Mouse (Mus musculus) liver, embryonic 14.5 days (tissue): Measurements from ENCODE around the gene Tfeb. TPM values are rescaled to one million over a fixed set of nuclear protein-coding genes. Genes with fewer than 3 reads are reported as not detected.

Source experiments
- ATAC-seq: fragments of 200-750 bp; cut with Nextera tagmentation; 2 replicates; pipeline ENCODE4 v1.8.0; 2017; ENCODE audit warnings: moderate number of reproducible peaks, mild to moderate bottlenecking, moderate library complexity; ENCODE audit not compliant: insufficient read depth
- DNase-seq, 3 experiments: peaks; one replicate each; pipeline ENCODE4 v3.0.0-alpha.2; 2012 to 2013; ENCODE audit warnings: low read depth in 3 of 3, low spot score in 3 of 3
- H3K27ac ChIP-seq: fragments of 300-500 bp; sonication (generic); 2 replicates; pipeline ENCODE4 v1.5.1; 2014; ENCODE audit warnings: moderate library complexity, mild to moderate bottlenecking, control low read depth, inconsistent platforms
- H3K27me3 ChIP-seq: fragments of 300-500 bp; sonication (generic); 2 replicates; pipeline ENCODE4 v1.6.1; 2014; ENCODE audit warnings: mild to moderate bottlenecking, low read length, moderate library complexity; ENCODE audit not compliant: control insufficient read depth, insufficient read depth
- H3K36me3 ChIP-seq: fragments of 300-500 bp; sonication (generic); replicated peaks from 2 replicates; pipeline ENCODE4 v1.6.1; 2014; ENCODE audit warnings: low read depth; ENCODE audit not compliant: control insufficient read depth, insufficient read depth
- H3K4me1 ChIP-seq, 2 experiments: fragments of 200-500 bp in 1 of 2; fragments of 300-500 bp in 1 of 2; sonication (generic) in 1 of 2; replicated peaks; 2 replicates each; pipeline ENCODE4 v1.6.1; 2012 to 2014; ENCODE audit warnings: antibody characterized with exemption in 1 of 2, inconsistent platforms in 1 of 2, low read length in 1 of 2; ENCODE audit not compliant: control insufficient read depth in 2 of 2, insufficient read depth in 2 of 2
- H3K4me2 ChIP-seq: fragments of 300-500 bp; sonication (generic); 2 replicates; pipeline ENCODE4 v1.6.1; 2014; ENCODE audit warnings: low read depth, mild to moderate bottlenecking, control low read depth, moderate library complexity
- H3K4me3 ChIP-seq, 2 experiments: fragments of 200-500 bp in 1 of 2; fragments of 300-500 bp in 1 of 2; sonication (generic) in 1 of 2; 2 replicates each; pipeline ENCODE4 v1.5.1; 2012 to 2014; ENCODE audit warnings: low read depth in 2 of 2, low read length in 2 of 2, mild to moderate bottlenecking in 2 of 2, control low read depth in 1 of 2, inconsistent platforms in 1 of 2, moderate library complexity in 1 of 2; ENCODE audit not compliant: insufficient read depth in 1 of 2
- H3K9ac ChIP-seq: fragments of 300-500 bp; sonication (generic); replicated peaks from 2 replicates; pipeline ENCODE4 v1.6.1; 2014; ENCODE audit warnings: mild to moderate bottlenecking, control low read depth, moderate library complexity
- H3K9me3 ChIP-seq: fragments of 300-500 bp; sonication (generic); 2 replicates; pipeline ENCODE4 v1.6.1; 2016; ENCODE audit warnings: low read length, mixed read lengths; ENCODE audit not compliant: control insufficient read depth
- CTCF ChIP-seq: IDR thresholded peaks from 2 replicates; pipeline ENCODE4 v1.5.1; 2016; ENCODE audit warnings: antibody characterized with exemption, low read depth, control low read depth
- EP300 ChIP-seq: IDR thresholded peaks from 2 replicates; pipeline ENCODE4 v1.6.1; 2016; ENCODE audit warnings: antibody characterized with exemption, low read depth
- WGBS: fragments of 180-500 bp; shearing (Covaris S2); extraction: QIAGEN DNeasy Blood & Tissue Kit; methylation state at CpG from one replicate; pipeline ENCODE4 v1.1.7; 2014; ENCODE audit not compliant: insufficient replicate concordance; 5-methylcytosine and 5-hydroxymethylcytosine counted together
- polyA plus RNA-seq, 2 experiments: library from polyadenylated mRNA; depleted of rRNA in 1 of 2; stranded (reverse) in 1 of 2; unstranded in 1 of 2; fragments of >200 nt; fragmentation: Nextera tagmentation in 1 of 2; extraction: Ambion mirVana in 1 of 2; gene quantifications; 2 replicates each; pipeline versions ENCODE4 v1.2.1 to v1.2.3; 2012 to 2014

Tfeb gene
- polyA plus RNA-seq, 2 experiments: 2.4 to 3.2 TPM

DNA sequence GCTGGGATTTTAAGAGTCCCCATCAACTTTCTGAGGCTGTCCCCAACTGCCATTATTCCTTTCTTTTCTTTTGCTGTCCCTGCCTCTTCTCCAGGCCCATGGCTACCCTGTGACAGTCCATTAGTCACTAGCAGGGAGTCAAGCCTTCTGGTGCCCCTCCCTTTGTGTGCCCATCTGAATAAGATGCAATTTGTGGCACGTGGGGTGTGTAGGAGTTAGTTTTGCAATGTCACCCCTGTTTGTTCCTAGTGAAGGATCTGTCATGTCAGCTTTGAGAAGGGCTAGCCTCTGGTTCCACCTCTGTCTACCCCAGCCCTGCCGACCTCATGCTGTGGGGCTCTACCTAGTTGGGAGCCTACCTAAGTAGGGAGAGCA lies 30.2 kb downstream of the Tfeb start:
- no peak overlapping the region; the same call in 1 of the 2 replicates for H3K27ac ChIP-seq
- 43% methylated on average over 2 of the region's 2 CpGs for WGBS

GRCm38 (mm10) chr17:47767456-47768141 lies 30.8 kb downstream of the Tfeb start:
- Histone ChIP-seq H3K36me3 (no peaks in the 10 kb centered on the region), H3K4me1 (peaks cover 4 to 14% of the 10 kb centered on the region in 2 experiments), H3K9ac (no peak overlapping the region), H3K4me3 (no peak overlapping the region), H3K27ac (no peak overlapping the region), H3K4me2 (0 out of 2 replicates have a peak overlapping the region, but pooled peaks have one; percentile 8), H3K27me3 (no peaks in the 10 kb centered on the region), H3K9me3 (no peaks in the 10 kb centered on the region)
- TF ChIP-seq CTCF: no peak
- no peak for TF ChIP-seq EP300
- WGBS: 38% methylated on average over 16 of the region's 17 CpGs
- DNase-seq (no peak), ATAC-seq (peak; percentile 27; the same call in 1 of the 2 replicates)

More for the DNA sequence above, 30.2 kb downstream of the Tfeb start:
- Histone ChIP-seq H3K9ac (no peak overlapping the region), H3K27me3 (no peaks in the 10 kb centered on the region), H3K4me3 (no peak overlapping the region), H3K9me3 (no peaks in the 10 kb centered on the region), H3K4me2 (no peak overlapping the region), H3K36me3 (no peaks in the 10 kb centered on the region), H3K4me1 (peaks cover 4 to 14% of the 10 kb centered on the region in 2 experiments)
- DNase-seq (no peak), ATAC-seq (no peak)
- TF ChIP-seq CTCF: no peak
- TF ChIP-seq EP300: no peak

DNA sequence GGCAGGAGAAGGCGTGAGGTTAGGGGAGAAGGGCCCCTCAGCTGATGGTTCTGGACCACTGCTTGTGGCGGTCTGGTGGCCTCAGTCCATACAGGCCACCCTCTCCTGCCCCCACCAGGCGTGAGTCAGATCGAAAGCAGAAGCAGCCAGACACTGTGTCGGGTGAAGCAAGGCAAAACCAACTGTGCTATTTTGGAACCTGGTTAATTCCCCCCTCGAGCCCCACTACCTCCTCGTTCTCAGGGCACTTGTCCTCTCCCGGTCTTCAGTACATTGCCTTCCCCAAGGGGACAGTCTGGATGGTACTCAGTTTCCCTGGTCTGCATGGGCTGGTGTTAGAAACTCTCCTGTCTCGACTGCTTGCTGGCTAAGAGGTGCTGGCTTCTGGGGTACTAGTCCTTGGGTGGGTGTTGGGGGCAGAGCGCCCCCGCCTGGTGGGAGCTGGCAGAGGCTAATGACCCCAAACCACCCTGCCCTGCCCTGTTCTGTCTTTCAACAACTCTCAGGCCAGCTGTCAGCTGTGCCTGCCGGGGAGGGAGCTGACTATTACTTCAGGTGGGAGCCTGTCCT lies 32.0 kb downstream of the Tfeb start:
- H3K4me1 ChIP-seq: peaks cover 4 to 14% of the 10 kb centered on the region in 2 experiments
- peak overlapping the region; percentile 33; the same call in 1 of the 2 replicates for H3K4me2 ChIP-seq
- H3K36me3 ChIP-seq: no peaks in the 10 kb centered on the region
- no peaks in the 10 kb centered on the region for H3K27me3 ChIP-seq
- no peak overlapping the region for H3K9ac ChIP-seq
- ATAC-seq (peak; percentile 56), DNase-seq (no peak)
- H3K9me3 ChIP-seq: no peaks in the 10 kb centered on the region
- WGBS: 13% methylated on average over 12 of the region's 12 CpGs
- H3K4me3 ChIP-seq: no peak overlapping the region
- H3K27ac ChIP-seq: no peak overlapping the region
- TF ChIP-seq EP300 (no peak), CTCF (peak; percentile 65)

- Histone ChIP-seq H3K4me3 (no peak overlapping the region), H3K4me1 (peaks cover 4 to 14% of the 10 kb centered on the region in 2 experiments), H3K27me3 (no peaks in the 10 kb centered on the region), H3K36me3 (no peaks in the 10 kb centered on the region), H3K27ac (no peak overlapping the region), H3K9ac (no peak overlapping the region), H3K4me2 (no peak overlapping the region), H3K9me3 (no peaks in the 10 kb centered on the region)
- TF ChIP-seq CTCF (no peak), EP300 (no peak)
- ATAC-seq (no peak), DNase-seq (no peak)
- WGBS: 68% methylated on average over 11 of the region's 11 CpGs
Observed at GRCm38 (mm10) chr17:47769389-47770299, 32.8 kb downstream of the Tfeb start.

DNA sequence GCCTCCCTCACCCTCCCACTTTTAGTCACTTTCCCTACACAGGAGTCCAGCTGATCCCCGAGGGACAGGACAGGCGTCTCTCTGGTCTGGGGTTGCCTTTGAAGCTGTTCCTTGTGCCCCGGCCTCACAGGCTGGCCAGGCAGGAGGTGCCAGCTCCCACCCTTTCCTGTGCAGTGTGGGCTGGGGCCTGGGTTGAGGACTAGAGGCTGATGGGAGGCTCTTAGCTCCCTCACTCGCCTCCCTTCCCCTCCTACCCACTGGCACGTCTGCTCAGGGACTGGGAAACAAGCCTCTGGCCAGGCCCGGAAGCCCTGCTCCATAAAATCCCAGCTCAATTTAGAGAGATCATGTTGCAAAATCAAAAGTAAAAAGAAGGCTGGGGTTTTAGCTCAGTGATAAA lies 36.8 kb downstream of the Tfeb start:
- ATAC-seq (no peak), DNase-seq (no peak)
- 59% methylated on average over 6 of the region's 6 CpGs for WGBS
- no peak overlapping the region for H3K4me2 ChIP-seq
- no peak overlapping the region for H3K9ac ChIP-seq
- no peaks in the 10 kb centered on the region for H3K36me3 ChIP-seq
- TF ChIP-seq EP300 (no peak), CTCF (no peak)
- H3K27me3 ChIP-seq: no peaks in the 10 kb centered on the region
- H3K9me3 ChIP-seq: no peaks in the 10 kb centered on the region
- H3K27ac ChIP-seq: no peak overlapping the region
- no peak overlapping the region for H3K4me3 ChIP-seq
- peaks cover 4 to 8% of the 10 kb centered on the region in 2 experiments; a peak in 2 of 4 replicates for H3K4me1 ChIP-seq
